Mouse (Mus musculus) limb, embryonic 13.5 days (tissue): Measurements from ENCODE around the gene Ubtd1. TPM values are rescaled to one million over a fixed set of nuclear protein-coding genes. Genes with fewer than 3 reads are reported as not detected.
A peak's percentile ranks its signal among the peaks of the same experiment; 100 is the strongest.

Source experiments
- ATAC-seq: fragments of 200-750 bp; cut with Nextera tagmentation; 2 replicates; pipeline ENCODE4 v1.8.0; 2017; ENCODE audit warnings: low read depth, moderate number of reproducible peaks, moderate TSS enrichment; ENCODE audit not compliant: low FRiP score
- H3K27ac ChIP-seq: fragments of 300-500 bp; sonication (generic); 2 replicates; pipeline ENCODE4 v1.5.1; 2015; ENCODE audit warnings: inconsistent platforms, mild to moderate bottlenecking, moderate library complexity
- H3K27me3 ChIP-seq: fragments of 300-500 bp; sonication (generic); 2 replicates; pipeline ENCODE4 v1.6.1; 2015; ENCODE audit warnings: mild to moderate bottlenecking, inconsistent platforms
- H3K36me3 ChIP-seq: fragments of 300-500 bp; sonication (generic); 2 replicates; pipeline ENCODE4 v1.6.1; 2015; ENCODE audit warnings: inconsistent platforms, mild to moderate bottlenecking, moderate library complexity
- H3K4me1 ChIP-seq: fragments of 300-500 bp; sonication (generic); 2 replicates; pipeline ENCODE4 v1.6.1; 2015; ENCODE audit warnings: inconsistent platforms
- H3K4me2 ChIP-seq: fragments of 300-500 bp; sonication (generic); replicated peaks from 2 replicates; pipeline ENCODE4 v1.6.1; 2015; ENCODE audit warnings: inconsistent platforms, mild to moderate bottlenecking, moderate library complexity
- H3K4me3 ChIP-seq: fragments of 300-500 bp; sonication (generic); 2 replicates; pipeline ENCODE4 v1.5.1; 2015; ENCODE audit warnings: moderate library complexity, mild to moderate bottlenecking, inconsistent platforms
- H3K9ac ChIP-seq: fragments of 300-500 bp; sonication (generic); 2 replicates; pipeline ENCODE4 v1.6.1; 2015; ENCODE audit warnings: mild to moderate bottlenecking, inconsistent platforms
- H3K9me3 ChIP-seq: fragments of 300-500 bp; sonication (generic); 2 replicates; pipeline ENCODE4 v1.6.1; 2016; ENCODE audit warnings: inconsistent platforms
- WGBS: fragments of 180-500 bp; shearing (Covaris S2); methylation state at CpG from one replicate; pipeline ENCODE4 v1.1.7; 2015; 5-methylcytosine and 5-hydroxymethylcytosine counted together
- polyA plus RNA-seq: library from polyadenylated mRNA; unstranded; fragments of >200 nt; fragmentation: Nextera tagmentation; extraction: Ambion mirVana; gene quantifications from 2 replicates; pipeline ENCODE4 v1.2.1, GENCODE M21; 2015

Gene Ubtd1
- polyA plus RNA-seq, 1 experiment from 2014 or later = 23.8 TPM

DNA sequence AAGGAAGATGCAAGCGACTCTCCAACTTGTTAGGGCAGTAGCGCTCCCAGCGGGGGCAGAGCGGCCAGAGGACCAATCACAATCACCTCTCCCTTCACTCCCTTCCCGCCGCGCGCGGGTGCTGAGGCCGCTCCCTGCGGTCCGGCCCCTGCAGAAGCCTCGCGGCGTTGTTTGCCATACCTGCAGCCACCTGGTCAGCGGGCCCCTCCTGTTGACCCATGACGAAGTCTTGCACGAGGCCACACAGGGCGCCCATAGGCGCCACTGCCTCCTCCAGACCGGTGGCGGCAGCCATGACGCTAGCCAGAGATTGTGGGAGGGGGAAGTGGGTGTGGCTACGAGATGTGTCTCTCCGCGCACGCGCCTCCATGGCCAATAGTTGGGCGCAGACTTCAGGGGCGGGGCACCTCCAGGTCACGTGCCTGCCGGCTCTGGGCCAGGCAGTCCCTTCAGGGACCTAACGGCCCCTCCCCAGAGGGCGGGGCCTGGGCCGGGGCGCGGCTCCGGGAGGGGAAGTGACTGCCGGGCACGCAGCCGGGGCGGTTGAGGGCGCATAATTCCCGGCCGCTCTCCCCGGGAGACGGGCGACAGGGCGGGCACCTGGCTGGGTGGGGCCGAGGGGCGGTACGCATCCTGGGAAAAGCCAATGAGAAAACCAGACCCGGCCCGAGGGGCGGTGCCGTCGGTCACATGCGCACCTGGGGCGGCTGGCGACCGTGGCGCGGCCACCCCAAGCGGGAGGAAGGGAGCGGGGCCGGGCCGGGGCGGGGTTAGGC lies 556 bp upstream of the Ubtd1 start, which contains the start of gene Mms19:
TSS of gene Mms19 (minus strand) at position 339 of the 776 bp plus-strand sequence.
- H3K4me3 ChIP-seq = peak within 1 kb of the TSS; percentile 91
- ATAC-seq = peak; percentile 95
- no peaks in the 10 kb centered on the region for H3K36me3 ChIP-seq
- peak within 1 kb of the TSS; percentile 89 for H3K27ac ChIP-seq
- H3K4me2 ChIP-seq = peak within 1 kb of the TSS; percentile 85
- H3K9me3 ChIP-seq = no peaks in the 10 kb centered on the region
- 1% methylated on average over 63 of the region's 68 CpGs for WGBS
- peak within 1 kb of the TSS; percentile 90 for H3K9ac ChIP-seq
- H3K27me3 ChIP-seq = no peaks in the 10 kb centered on the region
- H3K4me1 ChIP-seq = peaks cover 46% of the 10 kb centered on the region

DNA sequence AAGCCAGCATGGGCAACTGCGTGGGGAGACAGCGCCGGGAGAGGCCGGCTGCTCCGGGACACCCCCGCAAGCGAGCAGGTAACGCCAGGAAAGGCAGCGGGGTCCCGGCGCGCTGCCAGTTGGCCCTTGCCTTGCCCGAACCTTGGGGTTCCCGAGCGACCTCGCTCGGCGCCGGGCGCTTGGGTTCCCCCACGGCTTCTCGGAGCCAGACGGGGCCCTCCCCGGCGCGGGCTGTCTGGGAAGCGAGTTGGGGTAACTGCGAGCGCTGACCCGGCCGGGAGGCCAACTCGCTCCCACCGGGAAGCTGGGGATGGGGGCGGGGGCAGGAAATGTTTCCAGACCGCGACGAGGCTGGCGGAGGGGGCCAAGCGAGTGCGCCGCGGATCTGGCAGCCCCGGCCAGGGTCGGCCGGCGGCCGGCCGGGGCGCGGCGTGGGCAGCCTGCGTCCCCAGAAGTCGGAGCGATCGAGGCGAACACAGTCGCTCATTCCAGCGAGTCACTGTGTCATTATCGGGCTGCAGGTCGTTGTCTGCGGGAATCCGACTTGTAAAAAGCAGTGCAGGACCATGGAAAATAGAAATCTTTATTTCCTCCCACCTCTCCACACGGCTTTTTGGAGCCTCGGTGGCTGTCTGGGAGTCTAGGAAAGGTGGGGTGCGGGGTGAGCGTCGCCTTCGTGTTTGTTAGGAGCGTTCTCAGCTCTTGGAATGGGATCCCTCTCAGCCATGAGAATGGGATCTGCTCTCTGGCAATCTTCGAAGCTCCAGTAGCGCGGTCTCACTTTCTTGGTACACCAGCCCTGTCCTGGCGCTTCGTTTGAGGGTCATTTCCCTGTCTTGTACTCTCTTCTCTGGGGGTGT lies 598 bp downstream of the Ubtd1 start:
- Histone ChIP-seq H3K4me1 (peaks cover 38% of the 10 kb centered on the region), H3K4me3 (peak overlapping the region; percentile 91), H3K27ac (peak overlapping the region; percentile 89), H3K36me3 (no peaks in the 10 kb centered on the region), H3K9ac (peak overlapping the region; percentile 90), H3K4me2 (peak overlapping the region; percentile 85), H3K27me3 (no peaks in the 10 kb centered on the region), H3K9me3 (no peaks in the 10 kb centered on the region)
- no peak for ATAC-seq
- under 1% methylated on average over 74 of the region's 74 CpGs for WGBS

DNA sequence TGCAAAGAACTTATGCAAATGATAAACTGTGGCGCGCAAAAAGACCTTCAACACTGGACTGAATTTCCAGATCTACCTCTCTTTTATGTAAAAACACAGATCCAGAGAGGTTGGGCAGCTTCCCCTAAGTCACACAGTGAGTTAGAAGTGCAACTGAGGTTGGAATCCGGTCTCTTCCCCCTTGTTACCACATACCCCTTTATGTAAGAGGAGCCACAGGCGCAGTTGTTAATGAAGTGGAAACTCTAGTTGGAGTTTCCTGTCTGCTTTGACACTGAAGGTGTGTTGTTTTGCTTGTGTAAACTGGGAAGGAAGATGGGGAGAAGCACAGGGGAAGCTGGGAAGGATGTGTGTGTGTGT lies 1.2 kb downstream of the Ubtd1 start:
- Histone ChIP-seq H3K27ac (peak overlapping the region; percentile 89; the same call in 1 of the 2 replicates), H3K9ac (peak overlapping the region; percentile 90), H3K4me1 (peaks cover 32% of the 10 kb centered on the region), H3K27me3 (no peaks in the 10 kb centered on the region), H3K9me3 (no peaks in the 10 kb centered on the region), H3K4me2 (peak overlapping the region; percentile 85), H3K36me3 (no peaks in the 10 kb centered on the region), H3K4me3 (peak overlapping the region; percentile 91)
- WGBS = 2% methylated on average over 4 of the region's 4 CpGs
- ATAC-seq = no peak

DNA sequence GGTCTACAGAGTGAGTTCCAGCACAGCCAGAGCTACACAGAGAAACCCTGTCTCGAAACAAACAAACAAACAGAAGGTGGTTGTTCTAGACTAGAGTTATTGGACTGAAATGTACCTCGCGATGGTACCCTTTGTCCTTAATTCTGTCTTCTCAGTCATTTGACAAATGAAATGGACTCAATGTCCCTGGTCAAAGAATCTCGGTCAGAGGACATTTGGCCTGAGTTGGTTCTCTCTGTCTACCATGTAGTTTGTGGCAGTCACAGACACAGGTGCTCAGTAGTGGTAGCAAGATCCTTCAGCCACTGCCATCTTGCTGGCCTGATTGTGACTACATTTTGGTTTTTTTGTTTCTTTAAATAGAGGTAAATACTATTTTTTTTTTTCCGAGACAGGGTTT lies 4.4 kb downstream of the Ubtd1 start:
- Histone ChIP-seq H3K27me3 (no peaks in the 10 kb centered on the region), H3K4me2 (no peak overlapping the region), H3K27ac (no peak overlapping the region), H3K9ac (no peak overlapping the region), H3K9me3 (no peaks in the 10 kb centered on the region), H3K36me3 (no peaks in the 10 kb centered on the region), H3K4me1 (peaks cover 19% of the 10 kb centered on the region), H3K4me3 (no peak overlapping the region)
- 89% methylated on average over 5 of the region's 5 CpGs for WGBS
- no peak for ATAC-seq

DNA sequence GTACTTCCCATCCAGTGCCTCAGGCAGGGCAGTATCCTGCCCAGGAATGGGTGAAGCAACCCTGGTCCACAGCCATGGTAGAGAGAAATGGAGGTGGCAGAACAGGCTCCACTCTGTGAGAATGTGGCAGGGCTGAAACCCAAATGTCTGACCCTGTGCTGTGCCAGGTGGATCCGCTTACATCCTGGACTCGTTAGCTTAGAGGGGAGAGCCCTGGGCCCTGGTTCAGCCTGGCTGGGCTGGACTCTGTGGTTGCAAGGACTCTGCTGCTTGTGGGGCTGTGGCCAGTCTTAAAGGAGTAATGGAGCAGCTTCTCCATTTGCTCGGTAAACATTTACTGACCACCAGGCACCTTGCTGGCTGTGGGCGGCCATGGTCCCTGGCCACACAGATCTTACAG lies 5.6 kb downstream of the Ubtd1 start:
- 79% methylated on average over 4 of the region's 4 CpGs for WGBS
- Histone ChIP-seq H3K27me3 (no peaks in the 10 kb centered on the region), H3K4me1 (peaks cover 21% of the 10 kb centered on the region), H3K27ac (no peak overlapping the region), H3K9ac (no peak overlapping the region), H3K4me3 (no peak overlapping the region), H3K4me2 (no peak overlapping the region), H3K36me3 (no peaks in the 10 kb centered on the region), H3K9me3 (no peaks in the 10 kb centered on the region)
- no peak for ATAC-seq

DNA sequence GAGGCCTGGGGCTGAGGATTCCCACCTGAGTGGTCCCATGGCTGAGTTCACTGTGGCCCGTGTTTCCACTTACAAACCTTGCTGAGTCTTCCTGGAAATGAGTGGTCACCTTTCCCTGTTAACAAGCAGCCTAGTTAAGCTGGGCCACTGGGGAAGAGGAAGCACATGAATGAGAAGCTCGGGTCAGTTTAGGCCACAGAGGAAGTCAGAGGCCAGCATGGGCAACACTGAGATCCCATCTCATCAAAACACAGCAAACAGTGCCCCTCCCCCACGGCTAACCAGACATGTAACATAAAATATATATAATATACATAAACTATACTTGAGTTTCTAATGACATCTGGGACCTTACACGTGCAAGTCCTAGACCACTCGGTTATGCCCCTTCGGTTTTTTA lies 8.2 kb downstream of the Ubtd1 start:
- no peak overlapping the region for H3K27ac ChIP-seq
- H3K4me1 ChIP-seq = peaks cover 18% of the 10 kb centered on the region
- H3K9me3 ChIP-seq = no peaks in the 10 kb centered on the region
- no peak overlapping the region for H3K9ac ChIP-seq
- H3K27me3 ChIP-seq = no peaks in the 10 kb centered on the region
- WGBS = 81% methylated on average over 6 of the region's 6 CpGs
- H3K4me3 ChIP-seq = no peak overlapping the region
- H3K36me3 ChIP-seq = no peaks in the 10 kb centered on the region
- H3K4me2 ChIP-seq = no peak overlapping the region
- ATAC-seq = no peak

DNA sequence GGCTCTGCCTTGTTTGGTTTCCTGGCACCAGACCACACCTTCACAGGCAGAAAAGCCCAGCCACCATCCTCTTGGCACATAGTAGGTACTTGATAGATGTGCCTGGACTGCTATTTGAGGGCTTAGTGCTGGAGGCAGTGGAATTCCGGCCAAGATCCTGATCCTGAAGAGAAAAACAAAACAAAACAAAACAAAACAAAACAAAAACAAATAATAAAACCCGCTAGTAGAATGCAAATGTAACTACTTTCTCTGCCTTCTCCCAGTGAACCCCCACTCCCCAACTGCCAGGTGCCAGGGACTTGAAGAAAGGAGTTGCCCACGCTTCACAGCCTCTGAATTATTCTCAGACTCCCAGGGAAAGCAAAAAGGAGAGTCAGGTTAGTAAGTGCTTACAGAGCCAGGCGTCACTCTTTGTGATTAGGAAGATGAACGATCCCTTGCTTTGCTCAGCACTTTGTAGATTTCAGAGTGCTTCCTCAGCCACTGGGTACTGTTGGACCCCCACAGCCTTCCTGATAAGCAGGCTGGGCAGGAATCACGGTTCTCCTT lies 10.4 kb downstream of the Ubtd1 start:
- Histone ChIP-seq H3K4me1 (peaks cover 39% of the 10 kb centered on the region), H3K27me3 (no peaks in the 10 kb centered on the region), H3K9me3 (no peaks in the 10 kb centered on the region), H3K27ac (no peak overlapping the region), H3K4me2 (no peak overlapping the region), H3K4me3 (no peak overlapping the region), H3K9ac (peak overlapping the region; percentile 35; the same call in 1 of the 2 replicates), H3K36me3 (no peaks in the 10 kb centered on the region)
- 39% methylated on average over 6 of the region's 6 CpGs for WGBS
- no peak for ATAC-seq

DNA sequence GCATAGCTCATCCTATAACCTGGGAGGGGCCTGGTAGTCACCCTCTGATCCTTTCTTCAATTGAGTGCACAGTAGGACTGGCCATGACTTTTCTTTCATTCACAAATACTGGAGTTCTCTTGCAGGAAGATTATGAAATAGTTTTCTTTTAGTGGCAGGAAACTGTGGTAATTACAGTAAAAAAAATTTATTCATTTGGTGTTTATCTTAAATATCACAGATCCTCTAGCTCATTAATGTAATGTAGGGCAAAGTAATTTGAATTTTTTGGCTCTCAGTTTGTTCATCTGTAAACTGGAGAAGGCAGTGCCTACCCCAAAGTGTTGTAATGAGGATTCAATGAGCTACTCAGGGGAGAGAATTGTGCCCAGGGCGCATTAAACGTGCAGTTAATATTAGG lies 11.4 kb downstream of the Ubtd1 start:
- no peak overlapping the region for H3K27ac ChIP-seq
- ATAC-seq = no peak

DNA sequence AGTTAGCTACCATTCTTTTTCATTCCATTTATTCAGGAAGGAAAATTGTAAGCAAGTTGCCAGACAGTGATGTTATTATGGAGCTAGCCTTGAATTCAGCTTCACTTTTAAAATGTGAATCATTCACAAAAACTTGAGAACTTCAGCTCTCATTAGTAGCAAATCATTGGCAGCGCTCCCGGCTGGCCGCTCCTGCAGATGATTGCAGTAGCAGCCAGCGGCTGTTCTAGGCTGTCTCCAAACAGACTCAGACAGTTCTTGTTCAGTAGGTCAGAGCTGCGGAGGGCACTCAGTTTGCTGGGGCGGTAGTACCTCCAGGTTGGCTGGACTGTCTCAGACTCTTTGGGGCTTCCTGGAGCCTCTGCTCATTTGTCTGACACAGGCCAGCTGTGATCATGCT lies 11.9 kb downstream of the Ubtd1 start:
- no peak for ATAC-seq
- H3K27ac ChIP-seq = peak overlapping the region; percentile 16; the same call in 1 of the 2 replicates

More for the DNA sequence above, 11.4 kb downstream of the Ubtd1 start:
- Histone ChIP-seq H3K4me2 (no peak overlapping the region), H3K36me3 (no peaks in the 10 kb centered on the region), H3K9ac (no peak overlapping the region), H3K27me3 (no peaks in the 10 kb centered on the region), H3K4me3 (no peak overlapping the region), H3K4me1 (peaks cover 49% of the 10 kb centered on the region), H3K9me3 (no peaks in the 10 kb centered on the region)
- WGBS = 81% methylated on average over 2 of the region's 2 CpGs

DNA sequence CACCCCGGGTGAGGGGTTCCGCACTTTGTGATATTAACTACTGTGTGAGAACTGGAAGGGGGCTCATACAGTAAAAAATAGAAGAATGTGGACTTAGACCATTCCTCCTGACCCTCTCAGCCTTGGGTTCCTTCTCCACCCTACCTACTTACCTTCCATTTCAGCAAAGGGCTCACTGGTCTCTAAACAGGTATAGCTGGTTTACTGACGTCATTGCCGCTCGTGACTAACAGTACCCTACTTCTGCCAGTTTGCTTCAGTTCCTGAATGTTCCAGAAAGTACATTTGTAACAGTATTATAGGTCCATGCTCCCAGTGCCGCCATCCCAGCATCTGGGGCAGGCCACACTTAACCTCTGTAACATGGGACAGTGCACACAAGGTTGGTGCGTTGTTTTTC lies 12.5 kb downstream of the Ubtd1 start:
- ATAC-seq = no peak
- peak overlapping the region; percentile 16; the same call in 1 of the 2 replicates for H3K27ac ChIP-seq
- no peaks in the 10 kb centered on the region for H3K36me3 ChIP-seq
- H3K9ac ChIP-seq = no peak overlapping the region
- WGBS = 85% methylated on average over 7 of the region's 7 CpGs
- no peaks in the 10 kb centered on the region for H3K27me3 ChIP-seq
- peaks cover 56% of the 10 kb centered on the region for H3K4me1 ChIP-seq
- H3K4me2 ChIP-seq = no peak overlapping the region
- H3K4me3 ChIP-seq = no peak overlapping the region
- no peaks in the 10 kb centered on the region for H3K9me3 ChIP-seq

More for the DNA sequence above, 11.9 kb downstream of the Ubtd1 start:
- Histone ChIP-seq H3K27me3 (no peaks in the 10 kb centered on the region), H3K4me1 (peaks cover 52% of the 10 kb centered on the region), H3K36me3 (no peaks in the 10 kb centered on the region), H3K4me2 (no peak overlapping the region), H3K9me3 (no peaks in the 10 kb centered on the region), H3K4me3 (no peak overlapping the region), H3K9ac (no peak overlapping the region)
- WGBS = 64% methylated on average over 6 of the region's 6 CpGs

DNA sequence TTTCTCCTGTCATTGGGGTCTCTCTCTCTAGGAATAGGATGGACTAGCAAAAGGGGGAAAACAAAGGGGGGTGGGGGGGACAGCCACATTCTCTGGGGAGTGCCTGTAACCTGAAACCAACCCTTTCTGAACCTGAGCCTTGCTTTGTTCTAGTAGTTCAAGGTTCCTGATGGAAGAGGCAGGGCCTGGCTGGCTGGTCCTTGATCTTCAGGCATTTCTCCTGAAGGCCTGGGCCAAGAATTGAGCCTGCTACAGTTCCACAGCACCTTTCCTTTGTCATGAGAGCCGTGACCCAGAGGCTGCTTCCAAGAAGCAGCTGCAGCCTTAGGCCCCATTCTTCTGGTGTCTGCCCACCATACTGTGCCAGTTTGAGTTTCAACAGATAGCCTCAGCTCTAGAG lies 13.9 kb downstream of the Ubtd1 start:
- Histone ChIP-seq H3K9me3 (no peaks in the 10 kb centered on the region), H3K27ac (no peak overlapping the region), H3K4me2 (no peak overlapping the region), H3K4me3 (no peak overlapping the region), H3K9ac (no peak overlapping the region), H3K27me3 (no peaks in the 10 kb centered on the region), H3K36me3 (no peaks in the 10 kb centered on the region), H3K4me1 (peaks cover 71% of the 10 kb centered on the region)
- 29% methylated on average over 1 of the region's 1 CpGs for WGBS
- ATAC-seq = no peak

DNA sequence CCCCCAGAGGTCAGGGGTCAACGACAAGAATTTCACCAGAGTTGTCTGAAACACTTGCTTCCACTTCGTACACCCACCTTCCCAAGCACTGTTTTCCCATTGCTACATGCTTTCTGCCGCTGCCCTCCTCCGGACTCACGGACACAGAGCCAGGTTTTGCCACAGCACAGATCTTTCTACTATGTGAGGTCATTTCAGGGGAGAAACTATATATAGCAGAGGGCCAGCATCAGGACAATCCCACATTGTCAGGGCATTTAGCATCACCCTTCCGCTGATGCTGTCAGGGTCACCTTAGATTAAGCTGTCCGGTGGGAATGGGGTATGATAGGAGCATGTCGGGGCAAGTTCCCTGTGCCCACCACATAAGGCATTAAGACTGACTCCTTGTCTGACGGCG lies 15.5 kb downstream of the Ubtd1 start:
- Histone ChIP-seq H3K27ac (no peak overlapping the region; the same call in 1 of the 2 replicates), H3K9me3 (no peaks in the 10 kb centered on the region), H3K4me3 (no peak overlapping the region), H3K27me3 (no peaks in the 10 kb centered on the region), H3K9ac (no peak overlapping the region), H3K36me3 (no peaks in the 10 kb centered on the region), H3K4me2 (no peak overlapping the region), H3K4me1 (peaks cover 84% of the 10 kb centered on the region)
- ATAC-seq = no peak
- WGBS = 66% methylated on average over 10 of the region's 10 CpGs
